Mouse (Mus musculus) frontal cortex, adult (tissue): ENCODE results near the gene Sdk1.

Experiments used
- ATAC-seq: cut with Nextera tagmentation; 2 replicates; pipeline ENCODE4 v1.9.2; 2017; ENCODE audit warnings: mild to moderate bottlenecking, moderate library complexity, mixed read lengths; ENCODE audit not compliant: low TSS enrichment

The Sdk1 gene

GRCm38 (mm10) chr5:141889766-141890165, 648.5 kb downstream of the Sdk1 start:
- ATAC-seq, result no peak

DNA sequence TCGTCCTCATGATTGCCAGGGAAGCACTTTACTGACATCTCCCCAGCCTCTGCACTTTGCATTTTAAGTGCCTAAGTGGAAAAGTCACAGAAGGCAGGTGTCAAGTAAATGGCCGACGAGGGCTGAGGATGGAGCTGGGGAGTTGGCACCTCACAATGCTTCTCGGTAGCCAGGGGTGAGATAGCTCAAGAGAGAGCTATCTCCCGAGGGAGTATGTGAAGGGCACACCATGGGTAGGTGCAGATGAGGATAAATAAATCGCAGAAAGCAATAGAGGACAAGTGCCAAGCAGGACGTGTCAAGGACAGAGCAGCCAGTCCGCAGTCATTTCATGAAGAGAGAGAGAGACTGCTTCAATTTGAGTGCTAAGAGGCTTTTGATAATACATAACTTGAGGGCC, 655.1 kb downstream of the Sdk1 start:
- ATAC-seq, result no peak

DNA sequence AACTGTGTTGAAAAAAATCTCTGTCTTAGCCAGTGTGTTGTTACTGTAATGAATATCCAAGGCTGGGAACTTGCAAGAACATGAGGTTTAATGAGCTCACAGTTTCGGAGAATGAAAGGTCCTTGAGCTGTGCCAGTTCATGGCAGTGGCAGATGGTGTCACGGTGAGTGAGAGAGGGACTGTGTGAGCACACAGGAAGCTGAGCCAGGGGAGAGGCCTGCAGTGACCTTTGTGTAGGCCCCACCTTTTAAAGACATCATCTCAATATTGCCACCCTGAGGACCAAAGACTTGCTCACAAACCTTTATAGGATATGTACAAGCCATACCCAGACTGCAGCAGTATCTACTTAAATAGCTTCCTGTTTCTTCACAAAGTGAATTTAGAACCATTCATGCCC, 656.2 kb downstream of the Sdk1 start:
- ATAC-seq, result no peak

- ATAC-seq, result no peak
Observed at GRCm38 (mm10) chr5:141899751-141900150, 658.5 kb downstream of the Sdk1 start.

DNA sequence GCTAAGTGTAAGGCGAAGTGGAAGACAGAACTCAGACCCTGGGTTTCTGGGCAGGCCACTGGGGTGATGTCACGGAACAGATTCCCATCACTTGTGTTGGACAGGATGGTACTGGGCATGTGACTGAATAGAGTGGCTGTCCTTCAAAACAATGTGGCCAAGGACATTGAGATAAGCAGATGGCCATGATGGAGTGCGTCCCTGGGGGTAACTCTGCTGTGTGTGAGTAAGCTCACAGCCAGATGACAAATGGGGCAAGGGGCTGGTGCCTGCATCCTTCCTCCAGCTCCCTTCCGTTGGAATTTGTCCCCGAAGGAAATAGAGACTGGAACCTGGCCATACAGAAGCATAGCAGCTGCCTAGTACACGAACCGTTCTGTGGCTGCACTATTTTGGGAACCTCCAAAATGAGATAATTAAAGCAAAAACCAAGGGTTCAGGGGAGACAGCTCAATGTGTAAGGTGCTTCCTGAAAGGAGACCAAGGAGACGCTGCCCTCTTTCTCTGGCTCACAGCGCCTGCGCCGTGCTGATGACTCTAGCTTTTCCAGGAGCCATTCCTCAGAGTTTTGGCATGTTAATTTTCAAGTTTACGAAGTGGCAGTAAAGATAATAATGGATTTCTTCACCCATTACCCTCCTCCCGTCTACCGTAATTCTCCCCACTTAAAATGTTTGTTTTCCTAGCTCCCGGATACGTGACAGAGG, 661.4 kb downstream of the Sdk1 start:
- no peak for ATAC-seq

DNA sequence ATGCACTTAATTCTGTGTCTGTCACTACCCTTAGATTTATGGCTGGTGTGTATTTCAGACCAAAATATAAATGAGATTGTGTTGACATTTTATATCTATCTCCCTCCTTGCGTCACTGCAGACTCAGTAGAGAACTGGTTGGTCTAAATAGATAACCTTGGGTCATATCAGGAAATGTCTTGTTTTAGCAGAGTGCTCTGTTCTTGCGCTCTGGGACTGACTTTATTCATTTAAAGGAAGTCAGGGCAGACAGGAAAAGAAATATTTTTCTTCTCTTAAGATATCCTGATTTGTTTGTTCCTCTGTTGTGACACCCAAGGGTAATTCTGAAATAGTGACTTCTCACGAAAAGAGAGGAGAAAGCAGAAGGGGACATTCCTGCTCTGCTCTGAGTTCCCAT, 669.2 kb downstream of the Sdk1 start:
- no peak for ATAC-seq

GRCm38 (mm10) chr5:141910886-141911285, 669.6 kb downstream of the Sdk1 start:
- no peak for ATAC-seq

GRCm38 (mm10) chr5:141912881-141913280, 671.6 kb downstream of the Sdk1 start:
- ATAC-seq, result no peak

- ATAC-seq, result no peak
Observed at GRCm38 (mm10) chr5:141916954-141917353, 675.7 kb downstream of the Sdk1 start.

GRCm38 (mm10) chr5:141939000-141939399, 697.7 kb downstream of the Sdk1 start:
- peak; percentile 80; the same call in 1 of the 2 replicates for ATAC-seq

GRCm38 (mm10) chr5:141940636-141941035, 699.3 kb downstream of the Sdk1 start:
- no peak for ATAC-seq

DNA sequence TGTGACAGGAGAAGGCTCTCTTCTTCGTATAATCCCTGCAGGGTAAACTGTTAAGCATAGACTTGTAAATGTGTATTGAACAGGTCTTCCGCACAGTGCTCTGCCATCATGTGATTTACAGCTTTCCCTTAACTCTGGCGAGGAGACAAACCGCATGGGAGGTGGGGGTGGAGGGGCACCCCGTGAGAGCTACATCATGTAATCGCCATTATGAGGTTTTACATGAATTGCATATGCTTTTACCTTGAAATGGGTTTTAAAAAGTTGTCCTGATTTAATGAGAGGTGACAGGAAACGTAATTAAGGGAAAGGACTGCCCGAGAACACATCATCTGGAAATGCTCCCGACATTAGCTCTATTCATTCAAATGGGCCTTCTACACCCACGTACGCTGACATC, 709.5 kb downstream of the Sdk1 start:
- no peak for ATAC-seq

GRCm38 (mm10) chr5:141952270-141952669, 711.0 kb downstream of the Sdk1 start:
- no peak for ATAC-seq

- ATAC-seq, result no peak
Observed at GRCm38 (mm10) chr5:141952708-141953490, 711.6 kb downstream of the Sdk1 start.

DNA sequence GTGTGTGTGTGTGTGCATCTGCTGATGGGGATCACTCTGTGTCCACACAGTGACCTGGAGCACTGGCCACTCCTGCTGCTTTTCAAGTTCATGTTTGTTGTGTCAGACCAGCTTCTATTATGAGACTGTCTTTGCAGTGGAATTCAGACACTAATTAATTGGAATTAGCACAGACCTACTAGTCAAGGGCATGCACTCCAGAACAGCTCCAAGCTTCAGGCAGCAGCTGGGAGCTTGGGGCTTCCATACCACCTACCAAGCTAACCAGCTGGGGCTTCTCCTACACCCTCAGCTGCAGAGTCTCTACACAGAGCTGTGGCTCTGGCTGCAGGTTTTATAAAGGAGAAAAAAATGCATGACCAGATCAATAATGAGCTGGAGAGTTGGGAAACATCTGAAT, 729.8 kb downstream of the Sdk1 start:
- no peak for ATAC-seq

- ATAC-seq, result no peak
Observed at GRCm38 (mm10) chr5:141979511-141979910, 738.2 kb downstream of the Sdk1 start.

DNA sequence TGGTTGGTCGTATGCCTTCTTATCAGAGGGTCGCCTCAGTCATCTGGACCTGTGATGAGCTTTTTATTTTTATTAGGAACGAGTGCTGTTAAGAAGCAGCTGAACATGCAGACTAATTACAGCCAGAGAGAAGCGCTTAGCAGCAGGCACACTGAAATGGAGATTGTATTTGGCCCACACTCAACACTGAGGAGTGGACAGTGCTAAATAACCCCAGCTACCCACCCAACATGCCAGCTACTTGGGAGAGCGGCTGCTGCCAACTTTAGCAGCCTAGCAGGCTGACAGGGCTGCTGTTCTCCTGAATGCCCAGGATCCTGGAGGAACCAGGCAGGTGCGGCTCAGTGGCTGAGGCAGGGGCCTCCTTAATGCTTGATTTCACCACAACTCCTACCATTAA, 739.5 kb downstream of the Sdk1 start:
- ATAC-seq, result no peak

DNA sequence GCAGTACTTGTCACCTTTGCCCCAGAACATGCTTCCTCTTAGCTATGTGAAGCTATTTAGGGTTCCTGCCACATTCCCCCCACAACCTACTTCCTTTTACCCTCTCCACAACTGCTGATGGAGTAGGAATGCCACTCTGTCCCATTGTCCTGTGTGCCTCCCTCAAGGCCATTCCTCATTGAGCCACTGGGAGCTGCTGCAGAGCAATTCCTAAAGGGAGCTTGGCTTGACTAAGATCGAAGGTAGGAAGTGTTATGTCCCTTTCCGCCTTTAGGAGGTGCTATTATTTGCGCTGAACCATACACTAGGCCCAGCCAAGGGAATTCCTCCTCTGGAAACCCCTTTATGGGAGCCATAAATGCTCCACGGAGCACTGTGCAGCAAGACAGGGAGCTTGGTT, 743.0 kb downstream of the Sdk1 start:
- ATAC-seq, result no peak

DNA sequence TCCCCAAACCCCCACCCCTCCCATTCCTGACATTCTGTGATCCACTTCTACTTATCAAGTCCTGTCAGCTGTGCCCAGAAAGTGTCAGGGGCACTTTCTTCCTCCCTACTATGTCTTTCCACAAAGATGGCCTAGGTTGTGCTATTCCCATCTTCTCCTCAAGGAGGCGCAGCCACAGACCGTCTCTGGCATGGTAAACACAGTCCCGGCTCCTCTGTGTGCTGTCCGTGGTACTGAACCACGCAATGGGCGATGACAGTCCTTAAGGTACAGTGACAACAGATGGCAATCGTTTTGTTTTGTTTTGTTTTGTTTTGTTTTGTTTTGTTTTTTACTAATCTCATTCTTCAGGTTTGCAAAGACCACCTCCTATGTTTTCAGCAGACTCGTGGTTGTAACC, 743.7 kb downstream of the Sdk1 start:
- ATAC-seq, result no peak

- no peak for ATAC-seq
Observed at GRCm38 (mm10) chr5:141985551-141985950, 744.3 kb downstream of the Sdk1 start.

GRCm38 (mm10) chr5:141987287-141987799, 746.1 kb downstream of the Sdk1 start:
- no peak for ATAC-seq

- ATAC-seq, result no peak
Observed at GRCm38 (mm10) chr5:141988685-141989084, 747.4 kb downstream of the Sdk1 start.

GRCm38 (mm10) chr5:141994192-141994591, 752.9 kb downstream of the Sdk1 start:
- peak; percentile 79; the same call in 1 of the 2 replicates for ATAC-seq
